Mouse (Mus musculus): ENCODE results near the gene Thada.

DNA sequence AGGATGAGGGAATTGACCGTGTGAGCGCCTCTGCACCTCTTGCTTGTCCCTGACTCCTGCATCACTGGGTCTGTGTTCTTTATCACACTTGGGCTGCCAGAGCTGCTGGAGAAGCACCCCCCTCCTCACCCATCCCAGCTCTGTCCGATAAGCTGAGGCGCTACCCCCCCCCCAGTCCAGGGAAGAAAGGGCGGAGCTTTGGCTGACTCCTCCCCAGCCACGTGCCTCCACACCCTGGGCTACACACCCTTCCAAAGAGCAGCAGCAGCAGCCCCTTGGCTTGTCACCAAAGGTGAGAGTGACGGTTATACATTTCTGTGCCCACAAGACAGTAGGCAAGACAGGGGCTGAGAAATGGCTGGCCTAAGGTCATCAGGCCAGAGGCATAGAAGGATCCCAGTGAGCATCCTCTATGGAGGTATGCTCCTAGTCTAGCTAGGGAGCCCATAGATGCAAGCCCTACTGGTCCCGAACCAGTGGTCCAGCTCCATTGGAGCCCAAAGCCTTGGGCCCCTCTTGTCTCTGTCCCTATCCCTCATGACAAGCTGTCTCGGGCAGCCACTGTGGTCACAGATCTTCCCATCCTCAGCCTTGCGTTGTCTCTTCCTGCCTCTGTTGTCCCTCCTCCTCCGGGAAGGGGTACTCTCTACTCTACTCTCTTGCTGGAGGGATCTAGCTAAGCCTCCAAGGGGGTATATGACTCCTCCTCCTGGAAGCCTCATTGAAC is 311.5 kb downstream of the Thada start:
- TF ChIP-seq GATA1 (IDR thresholded peaks at IDR 0.05; ENCODE audit: borderline replicate concordance, low read length) (no peak), FLI1 (IDR thresholded peaks at IDR 0.05; ENCODE audit: low read length) (no peak)
